Mouse (Mus musculus) left cerebral cortex, postnatal 10 days (tissue): ENCODE measurements around the gene Slc30a6. TPM values are rescaled to one million over a fixed set of nuclear protein-coding genes. Genes with fewer than 3 reads are reported as not detected.
A peak's percentile ranks its signal among the peaks of the same experiment; 100 is the strongest.

Source experiments
- DNase-seq, 2 experiments: peaks; one replicate each; pipeline ENCODE4 v3.0.0; 2021 to 2022; ENCODE audit warnings: low spot score in 2 of 2, mixed read lengths in 1 of 2; ENCODE audit errors: extremely low spot score in 1 of 2
- intact Hi-C: fragments of 180-260 bp; cut with DNase I; formaldehyde crosslinking; loops from one replicate; pipeline ENCODE4 v1.15.1; 2025
- total RNA-seq, 2 experiments: library from RNA; stranded (reverse); gene quantifications; 2 replicates each; pipeline ENCODE4 v1.2.3; 2021

The Slc30a6 gene
- 10 to 100 TPM; 17.4 to 17.5 TPM for total RNA-seq

GRCm38 (mm10) chr17:74395383-74396065 lies at the start of gene Slc30a6:
Gene Slc30a6, plus strand, starts transcription at chr17:74395608.
- peak; percentile 97 to 98 for DNase-seq
- intact Hi-C loops, result no loop called here

- DNase-seq, result no peak
- intact Hi-C loops, result no loop called here
Observed at GRCm38 (mm10) chr17:74363592-74363991, 31.8 kb upstream of the Slc30a6 start.

- intact Hi-C loops, result no loop called here
Observed at GRCm38 (mm10) chr17:74376916-74377315, 18.5 kb upstream of the Slc30a6 start.

GRCm38 (mm10) chr17:74386657-74387056 lies 8.8 kb upstream of the Slc30a6 start:
- DNase-seq, result no peak
- intact Hi-C loops, result no loop called here

More at GRCm38 (mm10) chr17:74376916-74377315, 18.5 kb upstream of the Slc30a6 start:
- no peak for DNase-seq

GRCm38 (mm10) chr17:74389847-74390246 lies 5.6 kb upstream of the Slc30a6 start:
- DNase-seq, result no peak
- intact Hi-C loops, result no loop called here

GRCm38 (mm10) chr17:74394381-74394780 lies 1.0 kb upstream of the Slc30a6 start:
- intact Hi-C loops, result no loop called here
- DNase-seq, result no peak

GRCm38 (mm10) chr17:74394855-74395254 lies 553 bp upstream of the Slc30a6 start:
- intact Hi-C loops, result no loop called here
- no peak for DNase-seq

GRCm38 (mm10) chr17:74396766-74397165 lies 1.4 kb downstream of the Slc30a6 start:
- intact Hi-C loops, result no loop called here
- DNase-seq, result no peak

- intact Hi-C loops, result no loop called here
- DNase-seq, result no peak
Observed at GRCm38 (mm10) chr17:74397173-74397572, 1.8 kb downstream of the Slc30a6 start.

GRCm38 (mm10) chr17:74402486-74403222 lies 7.2 kb downstream of the Slc30a6 start:
- intact Hi-C loops, result no loop called here
- no peak for DNase-seq

- DNase-seq, result no peak
- intact Hi-C loops, result no loop called here
Observed at GRCm38 (mm10) chr17:74406487-74406886, 11.1 kb downstream of the Slc30a6 start.

GRCm38 (mm10) chr17:74409722-74410121 lies 14.3 kb downstream of the Slc30a6 start:
- DNase-seq, result no peak
- intact Hi-C loops, result no loop called here

GRCm38 (mm10) chr17:74413324-74413723 lies 17.9 kb downstream of the Slc30a6 start:
- DNase-seq, result no peak
- intact Hi-C loops, result no loop called here

- intact Hi-C loops, result no loop called here
- DNase-seq, result no peak
Observed at GRCm38 (mm10) chr17:74414671-74415070, 19.3 kb downstream of the Slc30a6 start.

GRCm38 (mm10) chr17:74416841-74417360 lies 21.5 kb downstream of the Slc30a6 start:
- DNase-seq, result no peak

GRCm38 (mm10) chr17:74418171-74418570 lies 22.8 kb downstream of the Slc30a6 start:
- DNase-seq, result no peak
- intact Hi-C loops, result no loop called here

More at GRCm38 (mm10) chr17:74416841-74417360, 21.5 kb downstream of the Slc30a6 start:
- intact Hi-C loops, result no loop called here

- DNase-seq, result no peak
- intact Hi-C loops, result no loop called here
Observed at GRCm38 (mm10) chr17:74420656-74421055, 25.2 kb downstream of the Slc30a6 start.

- intact Hi-C loops, result no loop called here
- DNase-seq, result peak; percentile 23 to 27
Observed at GRCm38 (mm10) chr17:74424401-74425005, 29.1 kb downstream of the Slc30a6 start.

GRCm38 (mm10) chr17:74430074-74430473 lies 34.7 kb downstream of the Slc30a6 start:
- no peak for DNase-seq
- intact Hi-C loops, result no loop called here

GRCm38 (mm10) chr17:74431481-74431880 lies 36.1 kb downstream of the Slc30a6 start:
- intact Hi-C loops, result no loop called here
- DNase-seq, result peak in 1 of 2 experiments; percentile 36
